Mouse (Mus musculus) lung, embryonic 16.5 days (tissue): ENCODE data around the gene Pih1d1. TPM values are rescaled to one million over a fixed set of nuclear protein-coding genes. Genes with fewer than 3 reads are reported as not detected.

Experiments used
- ATAC-seq: fragments of 200-750 bp; cut with Nextera tagmentation; 2 replicates; pipeline ENCODE4 v1.8.0; 2017; ENCODE audit warnings: low read depth, mild to moderate bottlenecking, moderate library complexity
- H3K27ac ChIP-seq: fragments of 300-500 bp; sonication (generic); 2 replicates; pipeline ENCODE4 v1.5.1; 2014; ENCODE audit warnings: mild to moderate bottlenecking, control low read depth, low read length
- H3K27me3 ChIP-seq: fragments of 300-500 bp; sonication (generic); 2 replicates; pipeline ENCODE4 v1.6.1; 2014; ENCODE audit warnings: low read depth, low read length, mixed read lengths; ENCODE audit not compliant: control insufficient read depth, insufficient read depth
- H3K36me3 ChIP-seq: fragments of 300-500 bp; sonication (generic); 2 replicates; pipeline ENCODE4 v1.6.1; 2014; ENCODE audit warnings: low read length; ENCODE audit not compliant: control insufficient read depth, insufficient read depth
- H3K4me1 ChIP-seq: fragments of 300-500 bp; sonication (generic); replicated peaks from 2 replicates; pipeline ENCODE4 v1.6.1; 2014; ENCODE audit warnings: low read length, mixed read lengths; ENCODE audit not compliant: control insufficient read depth, insufficient read depth
- H3K4me2 ChIP-seq: fragments of 300-500 bp; sonication (generic); 2 replicates; pipeline ENCODE4 v1.6.1; 2014; ENCODE audit warnings: low read depth, low read length, control low read depth
- H3K4me3 ChIP-seq: fragments of 300-500 bp; sonication (generic); 2 replicates; pipeline ENCODE4 v1.5.1; 2014; ENCODE audit warnings: mild to moderate bottlenecking, low read length, control low read depth
- H3K9ac ChIP-seq: fragments of 300-500 bp; sonication (generic); 2 replicates; pipeline ENCODE4 v1.6.1; 2014; ENCODE audit warnings: low read length, control low read depth
- H3K9me3 ChIP-seq: fragments of 300-500 bp; sonication (generic); 2 replicates; pipeline ENCODE4 v1.6.1; 2016; ENCODE audit warnings: low read length; ENCODE audit not compliant: control insufficient read depth
- WGBS: fragments of 180-500 bp; shearing (Covaris S2); extraction: QIAGEN DNeasy Blood & Tissue Kit; methylation state at CpG from one replicate; pipeline ENCODE4 v1.1.7; 2014; 5-methylcytosine and 5-hydroxymethylcytosine counted together
- microRNA counts: library from miRNA; unstranded; fragments of <30 nt; microRNA quantifications from one replicate; lab custom pipeline; 2016
- microRNA-seq: library from miRNA; unstranded; fragments of <30 nt; microRNA quantifications from one replicate; pipeline ENCODE4, GENCODE M21; 2016
- polyA plus RNA-seq: library from polyadenylated mRNA; unstranded; fragments of >200 nt; fragmentation: Nextera tagmentation; extraction: Ambion mirVana; gene quantifications from 2 replicates; pipeline ENCODE4 v1.2.1, GENCODE M21; 2015

Pih1d1 gene
- polyA plus RNA-seq, 1 experiment from 2014 or later: 100 TPM

DNA sequence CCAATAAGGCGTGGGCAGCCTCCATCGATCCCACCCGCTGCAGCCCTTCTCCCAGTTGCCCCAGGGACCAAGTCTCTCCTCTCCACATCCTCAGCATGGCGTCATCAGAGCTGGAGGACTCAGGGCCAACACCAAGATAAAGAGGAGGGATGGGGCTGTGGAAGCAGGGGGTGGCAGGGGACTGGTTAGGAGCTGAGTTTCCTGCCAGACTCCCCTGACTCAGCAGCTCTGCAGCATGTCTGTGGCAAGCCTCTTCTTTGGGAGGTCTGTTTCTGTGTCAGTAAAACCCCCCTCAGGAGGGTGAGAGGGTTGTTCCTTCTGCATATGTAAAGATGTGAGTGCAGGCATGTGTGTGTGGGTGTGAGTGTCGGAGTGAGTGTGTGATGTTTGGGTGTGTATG lies 42.9 kb downstream of the Pih1d1 start:
- 77% methylated on average over 5 of the region's 5 CpGs for WGBS
- Histone ChIP-seq H3K4me2 (no peak overlapping the region), H3K4me1 (no peaks in the 10 kb centered on the region), H3K9me3 (no peaks in the 10 kb centered on the region), H3K27ac (no peak overlapping the region), H3K9ac (no peak overlapping the region), H3K27me3 (0 out of 2 replicates have a peak, but pooled peaks cover 3% of the 10 kb centered on the region), H3K36me3 (no peaks in the 10 kb centered on the region), H3K4me3 (no peak overlapping the region)
- ATAC-seq: no peak

DNA sequence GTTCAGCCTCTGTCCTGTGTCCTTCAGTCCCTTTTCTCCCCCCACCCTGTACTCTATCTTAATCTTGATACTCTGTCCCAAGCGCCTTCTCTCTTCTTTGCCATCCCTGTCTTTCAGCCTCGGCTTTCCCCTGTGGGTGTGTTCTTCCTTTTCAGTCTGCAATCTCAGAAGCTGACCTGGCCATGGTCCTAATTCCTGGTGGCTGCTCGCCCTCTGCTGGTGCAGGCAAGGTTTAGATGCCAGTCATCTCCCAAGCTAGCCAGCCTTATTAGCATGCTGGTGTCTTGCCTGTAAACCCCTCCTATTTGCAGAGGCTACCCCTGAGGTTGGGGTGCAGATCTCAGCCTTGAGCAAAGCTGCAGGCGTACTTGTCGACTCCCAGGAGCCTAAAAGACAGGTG lies 44.3 kb downstream of the Pih1d1 start:
- 9% methylated on average over 5 of the region's 5 CpGs for WGBS

DNA sequence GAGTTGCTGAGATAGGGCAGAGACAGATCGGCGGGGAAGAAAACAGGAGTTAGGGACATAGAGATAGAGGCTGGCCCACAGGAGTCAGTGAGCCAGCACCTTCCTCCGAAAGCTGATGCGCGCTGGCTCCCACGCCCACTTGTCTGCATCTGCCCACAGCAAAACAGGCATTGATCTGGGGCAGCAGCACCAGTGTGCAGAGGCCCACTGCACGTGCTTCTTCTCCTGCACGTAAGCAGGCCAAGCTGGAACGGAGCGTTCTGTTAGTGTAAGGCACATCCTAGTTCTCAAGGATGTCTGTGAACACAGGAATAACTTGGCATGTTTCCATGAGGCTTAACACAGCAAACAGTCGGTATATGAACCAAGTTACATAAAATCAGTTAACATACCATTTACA lies 44.9 kb downstream of the Pih1d1 start:
- Histone ChIP-seq H3K4me2 (no peak overlapping the region), H3K27ac (no peak overlapping the region), H3K36me3 (no peaks in the 10 kb centered on the region), H3K4me1 (no peaks in the 10 kb centered on the region), H3K9me3 (no peaks in the 10 kb centered on the region), H3K27me3 (0 out of 2 replicates have a peak, but pooled peaks cover 3% of the 10 kb centered on the region), H3K4me3 (no peak overlapping the region), H3K9ac (no peak overlapping the region)
- WGBS: 72% methylated on average over 11 of the region's 11 CpGs
- ATAC-seq: no peak

More for the DNA sequence above, 44.3 kb downstream of the Pih1d1 start:
- H3K36me3 ChIP-seq: no peaks in the 10 kb centered on the region
- H3K4me1 ChIP-seq: no peaks in the 10 kb centered on the region
- no peak overlapping the region for H3K4me2 ChIP-seq
- H3K27ac ChIP-seq: no peak overlapping the region
- no peaks in the 10 kb centered on the region for H3K9me3 ChIP-seq
- H3K9ac ChIP-seq: no peak overlapping the region
- H3K27me3 ChIP-seq: 0 out of 2 replicates have a peak, but pooled peaks cover 3% of the 10 kb centered on the region
- no peak overlapping the region for H3K4me3 ChIP-seq
- 0 out of 2 replicates have a peak, but pooled peaks have one; percentile 31 for ATAC-seq

DNA sequence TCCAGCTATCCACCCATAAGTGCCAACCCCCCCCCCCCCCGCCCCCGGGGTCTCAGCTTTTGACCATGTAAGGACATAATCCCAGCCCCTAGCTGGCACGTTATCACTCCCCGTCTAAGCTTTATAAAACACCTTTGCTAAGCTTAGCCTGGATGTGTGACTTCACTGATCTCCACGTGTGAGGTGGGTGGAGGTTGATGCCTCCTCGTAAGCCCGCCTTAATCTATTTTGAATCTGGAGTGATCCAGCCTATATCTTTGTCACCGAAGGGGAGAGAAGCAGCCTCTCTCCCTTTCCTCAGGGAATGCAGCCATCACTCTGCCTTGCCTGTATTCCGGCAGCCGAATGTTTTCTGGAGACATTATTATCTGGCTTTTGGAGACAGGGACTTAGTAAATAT lies 48.6 kb downstream of the Pih1d1 start:
- H3K4me1 ChIP-seq: no peaks in the 10 kb centered on the region
- no peak for ATAC-seq
- no peak overlapping the region for H3K27ac ChIP-seq
- no peaks in the 10 kb centered on the region for H3K9me3 ChIP-seq
- no peaks in the 10 kb centered on the region for H3K27me3 ChIP-seq
- no peak overlapping the region for H3K4me2 ChIP-seq
- 23% methylated on average over 9 of the region's 10 CpGs for WGBS
- H3K36me3 ChIP-seq: no peaks in the 10 kb centered on the region
- H3K4me3 ChIP-seq: no peak overlapping the region
- no peak overlapping the region; the same call in 1 of the 2 replicates for H3K9ac ChIP-seq

DNA sequence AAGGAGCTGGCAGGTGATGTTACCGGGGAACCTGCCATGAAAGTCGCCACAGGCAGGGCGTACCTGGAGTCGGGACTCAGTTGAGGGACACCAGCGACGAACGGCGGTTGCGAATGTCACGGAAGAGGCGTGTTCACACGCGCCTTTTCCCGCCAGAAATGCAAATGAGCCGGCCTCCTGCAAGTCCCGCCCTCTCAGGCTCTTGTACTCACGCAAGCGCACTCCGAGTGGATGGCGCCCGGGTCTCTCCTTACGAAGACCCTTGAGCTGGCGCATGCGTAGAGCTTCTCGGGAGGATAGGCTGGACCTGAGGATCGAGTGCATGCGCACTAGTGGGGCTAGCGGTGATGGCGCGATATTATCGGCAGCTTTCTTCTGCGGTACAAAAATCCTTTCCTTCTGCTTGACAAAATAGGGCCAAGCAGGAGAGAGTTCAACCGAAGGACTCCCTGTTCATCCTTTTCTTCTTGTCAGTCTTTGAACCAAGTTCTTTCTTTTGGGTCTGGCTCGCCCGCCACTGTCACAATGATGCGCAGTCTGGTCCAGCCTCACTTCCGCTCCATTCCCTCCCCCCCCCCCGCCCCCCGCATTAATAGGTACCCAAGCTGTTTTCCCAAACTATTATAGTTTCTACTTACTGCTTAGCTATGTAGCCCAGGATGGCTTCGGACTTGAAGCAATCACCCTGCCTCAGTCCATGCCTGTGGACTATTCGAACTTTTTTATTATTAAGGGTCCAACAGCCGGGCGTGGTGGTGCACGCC lies 50.5 kb downstream of the Pih1d1 start, which contains the start of gene Ccdc155:
Gene Ccdc155 (minus strand): TSS at position 513 of the 764 bp plus-strand sequence.
- Histone ChIP-seq H3K4me2 (peak within 1 kb of the TSS; percentile 67), H3K4me1 (no peaks in the 10 kb centered on the region), H3K27ac (no peak within 1 kb of the TSS), H3K27me3 (no peaks in the 10 kb centered on the region), H3K9ac (peak within 1 kb of the TSS; percentile 54), H3K4me3 (peak within 1 kb of the TSS; percentile 57), H3K36me3 (no peaks in the 10 kb centered on the region), H3K9me3 (peaks cover 6% of the 10 kb centered on the region; the same call in 1 of the 2 replicates)
- peak; percentile 97 for ATAC-seq
- WGBS: 7% methylated on average over 41 of the region's 44 CpGs

DNA sequence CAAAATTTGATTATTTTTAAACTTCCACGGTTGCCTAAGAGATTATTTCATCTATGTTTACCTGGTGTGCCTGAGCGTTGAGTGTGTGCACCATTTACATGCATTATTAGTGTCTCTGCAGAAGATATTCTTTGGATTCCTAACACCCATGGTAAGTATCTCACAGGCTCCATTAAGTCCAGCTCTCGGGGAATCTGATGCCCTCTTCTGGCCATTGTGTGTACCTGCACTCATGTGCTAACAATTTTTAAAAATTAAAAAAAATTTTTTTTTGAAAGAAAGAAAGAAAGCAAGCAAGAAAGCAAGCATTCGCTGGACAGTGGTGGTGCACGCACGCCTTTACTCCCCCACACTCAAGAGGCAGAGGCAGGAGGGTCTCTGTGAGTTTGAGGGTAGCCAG lies 54.2 kb downstream of the Pih1d1 start:
- H3K27ac ChIP-seq: no peak overlapping the region
- peaks cover 6% of the 10 kb centered on the region; the same call in 1 of the 2 replicates for H3K9me3 ChIP-seq
- peaks cover 24% of the 10 kb centered on the region for H3K27me3 ChIP-seq
- H3K4me1 ChIP-seq: 0 out of 2 replicates have a peak, but pooled peaks cover 5% of the 10 kb centered on the region
- H3K4me2 ChIP-seq: no peak overlapping the region
- WGBS: 74% methylated on average over 6 of the region's 6 CpGs
- no peak overlapping the region for H3K4me3 ChIP-seq
- no peaks in the 10 kb centered on the region for H3K36me3 ChIP-seq
- ATAC-seq: no peak
- H3K9ac ChIP-seq: no peak overlapping the region

MicroRNA genes within 50 kb of the gene (microRNA counts, 519-probe panel; counts per million panel counts)
- microRNA mmu-miR-150 (lab: Ali Mortazavi, UCI): 3,071 counts per million, percentile 59 among the panel's probes with 10 or more counts

Small RNA genes within 50 kb of the gene (microRNA-seq; reads per million reads assigned to microRNA genes)
- gene Mir150: 49.8 reads per million, percentile 42 among the genes with 10 or more reads in this experiment
- 10.1 reads per million, percentile 24 among the genes with 10 or more reads in this experiment for gene Mir5121
- not detected for gene Mir7055

Other genes starting within 250 kb of the Pih1d1 start
- gene Ap2a1, start 224.8 kb upstream of the Pih1d1 start, polyA plus RNA-seq: 58.2 and 63.7 TPM in 2 replicates
- 0.15 and 0.44 TPM in 2 replicates for gene Tsks, start 211.1 kb upstream of the Pih1d1 start, polyA plus RNA-seq
- gene Cpt1c, start 179.5 kb upstream of the Pih1d1 start, polyA plus RNA-seq: 17.1 and 17.5 TPM in 2 replicates
- gene Prmt1, start 167.7 kb upstream of the Pih1d1 start, polyA plus RNA-seq: 413 and 457 TPM in 2 replicates
- 96.5 and 108 TPM in 2 replicates for gene Irf3, start 156.7 kb upstream of the Pih1d1 start, polyA plus RNA-seq
- 62.0 and 64.5 TPM in 2 replicates for gene Bcl2l12, start 155.6 kb upstream of the Pih1d1 start, polyA plus RNA-seq
- 28.9 and 30.7 TPM in 2 replicates for gene Scaf1, start 137.9 kb upstream of the Pih1d1 start, polyA plus RNA-seq
- 54.6 and 59.7 TPM in 2 replicates for gene Rras, start 136.3 kb upstream of the Pih1d1 start, polyA plus RNA-seq
- gene Prr12, start 101.4 kb upstream of the Pih1d1 start, polyA plus RNA-seq: 9.2 TPM in 2 replicates
- gene Nosip, start 91.9 kb upstream of the Pih1d1 start, polyA plus RNA-seq: 72.5 and 77.8 TPM in 2 replicates
- 28.7 and 31.9 TPM in 2 replicates for gene Prrg2, start 91.6 kb upstream of the Pih1d1 start, polyA plus RNA-seq
- gene Rcn3, start 62.1 kb upstream of the Pih1d1 start, polyA plus RNA-seq: 308 and 326 TPM in 2 replicates
- gene Fcgrt, start 50.5 kb upstream of the Pih1d1 start, polyA plus RNA-seq: 93.7 and 97.1 TPM in 2 replicates
- gene Rps11, start 29.9 kb upstream of the Pih1d1 start, polyA plus RNA-seq: 1,430 and 1,443 TPM in 2 replicates
- gene Rpl13a, start 25.5 kb upstream of the Pih1d1 start, polyA plus RNA-seq: 1,289 and 1,305 TPM in 2 replicates
- gene Gm45713, start 18.1 kb upstream of the Pih1d1 start, polyA plus RNA-seq: 0.31 and 0.60 TPM in 2 replicates
- 2.4 and 3.0 TPM in 2 replicates for gene Flt3l, start 17.9 kb upstream of the Pih1d1 start, polyA plus RNA-seq
- 55.4 and 57.4 TPM in 2 replicates for gene Aldh16a1, start 281 bp downstream of the Pih1d1 start, polyA plus RNA-seq
- 0.34 and 0.99 TPM in 2 replicates for gene Slc17a7, start 9.6 kb downstream of the Pih1d1 start, polyA plus RNA-seq
- not detected in 2 replicates for gene Gfy, start 25.3 kb downstream of the Pih1d1 start, polyA plus RNA-seq
- not detected in 2 replicates for gene Pth2, start 26.7 kb downstream of the Pih1d1 start, polyA plus RNA-seq
- gene Ccdc155, start 50.6 kb downstream of the Pih1d1 start, polyA plus RNA-seq: 1.3 TPM in 2 replicates
- 0.84 and 1.6 TPM in 2 replicates for gene Dkkl1, start 57.8 kb downstream of the Pih1d1 start, polyA plus RNA-seq
- gene Tead2, start 61.5 kb downstream of the Pih1d1 start, polyA plus RNA-seq: 134 and 148 TPM in 2 replicates
- 3.0 and 4.6 TPM in 2 replicates for gene Cd37, start 84.8 kb downstream of the Pih1d1 start, polyA plus RNA-seq
- gene Slc6a16, start 86.8 kb downstream of the Pih1d1 start, polyA plus RNA-seq: 0.23 TPM in 1 of 2 replicates, not detected in the other
- not detected in 2 replicates for gene Slc6a21, start 123.2 kb downstream of the Pih1d1 start, polyA plus RNA-seq
- gene Trpm4, start 179.5 kb downstream of the Pih1d1 start, polyA plus RNA-seq: 19.6 and 25.0 TPM in 2 replicates
- gene Hrc, start 181.0 kb downstream of the Pih1d1 start, polyA plus RNA-seq: 1.8 and 2.0 TPM in 2 replicates
- 2.2 and 2.5 TPM in 2 replicates for gene Ppfia3, start 212.7 kb downstream of the Pih1d1 start, polyA plus RNA-seq
- 0.53 TPM in 2 replicates for gene Lin7b, start 216.3 kb downstream of the Pih1d1 start, polyA plus RNA-seq
- 181 and 191 TPM in 2 replicates for gene Snrnp70, start 241.4 kb downstream of the Pih1d1 start, polyA plus RNA-seq